ENCODE assay signal across 8 mouse cellular contexts in the genomic region with DNA sequence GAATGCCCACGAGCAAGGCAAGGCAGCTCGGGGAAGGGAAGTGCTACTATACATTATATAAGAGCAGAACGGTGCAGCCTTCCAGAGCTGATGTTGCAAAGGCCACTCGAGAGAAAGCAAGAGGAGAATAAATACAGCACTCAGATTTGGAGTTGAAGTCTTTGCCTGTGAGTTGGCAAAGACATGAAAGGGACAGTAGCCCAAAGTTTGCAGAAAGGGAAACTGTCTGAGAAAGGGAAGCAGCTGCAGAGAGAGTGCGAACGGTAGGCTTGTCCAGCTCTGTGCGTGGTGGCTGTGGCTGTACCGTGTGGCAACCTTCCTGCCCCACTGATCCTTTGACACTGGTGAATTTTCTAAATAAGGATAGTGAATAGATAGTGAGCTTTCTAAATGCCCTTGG. TPM values are rescaled to one million over a fixed set of nuclear protein-coding genes. Genes with fewer than 3 reads are reported as not detected.
DNase-seq lines count a peak whose midpoint lies in the region; ATAC-seq and TF ChIP-seq lines count a peak whose summit lies in the region.

No protein-coding gene starts in this region.

- peaks cover 57% of the 10 kb centered on the region for H3K4me1 ChIP-seq in heart, embryonic 13.5 days
- H3K4me1 ChIP-seq in embryonic facial prominence, embryonic 11.5 days (ENCODE audit: control insufficient read depth, insufficient read depth, low read length): no peaks in the 10 kb centered on the region; the same call in 1 of the 2 replicates
- H3K4me1 ChIP-seq in intestine, postnatal 0 days (replicated peaks; ENCODE audit: control insufficient read depth, insufficient read depth, low read length): no peaks in the 10 kb centered on the region
- H3K4me1 ChIP-seq in midbrain, embryonic 15.5 days: peaks cover 38% of the 10 kb centered on the region

- H3K27ac ChIP-seq in heart, embryonic 13.5 days (replicated peaks): no peak overlapping the region
- no peak overlapping the region for H3K27ac ChIP-seq in embryonic facial prominence, embryonic 11.5 days (replicated peaks; ENCODE audit: low read depth, low read length)
- no peak overlapping the region for H3K27ac ChIP-seq in intestine, postnatal 0 days (ENCODE audit: low read depth, low read length)
- H3K27ac ChIP-seq in midbrain, embryonic 15.5 days: no peak overlapping the region

- no peak for DNase-seq in heart, adult 11 months
- DNase-seq in embryonic facial prominence, embryonic 11.5 days (ENCODE audit: low spot score): no peak
- DNase-seq in right cerebral cortex, postnatal 25 days: no peak
- no peak for DNase-seq in frontal cortex, postnatal 10 days (ENCODE audit: low spot score in 2 of 2)
- no peak for DNase-seq in cerebellum, postnatal 4 days (ENCODE audit: low spot score in 2 of 2)

- H3K9me3 ChIP-seq in heart, embryonic 13.5 days: no peaks in the 10 kb centered on the region
- H3K9me3 ChIP-seq in embryonic facial prominence, embryonic 11.5 days (replicated peaks; ENCODE audit: control insufficient read depth, low read length): no peaks in the 10 kb centered on the region
- no peaks in the 10 kb centered on the region for H3K9me3 ChIP-seq in intestine, postnatal 0 days (ENCODE audit: control insufficient read depth)
- H3K9me3 ChIP-seq in midbrain, embryonic 15.5 days: no peaks in the 10 kb centered on the region

- peak overlapping the region; percentile 89 for H3K4me2 ChIP-seq in heart, embryonic 13.5 days
- peak overlapping the region; percentile 10; the same call in 1 of the 2 replicates for H3K4me2 ChIP-seq in embryonic facial prominence, embryonic 11.5 days (ENCODE audit: low read depth, low read length)
- H3K4me2 ChIP-seq in intestine, postnatal 0 days (replicated peaks; ENCODE audit: low read depth): peak overlapping the region; percentile 83
- peak overlapping the region; percentile 85 for H3K4me2 ChIP-seq in midbrain, embryonic 15.5 days

- H3K27me3 ChIP-seq in heart, embryonic 13.5 days (replicated peaks): no peaks in the 10 kb centered on the region
- no peaks in the 10 kb centered on the region for H3K27me3 ChIP-seq in embryonic facial prominence, embryonic 11.5 days (ENCODE audit: control insufficient read depth, insufficient read depth, low read length)
- no peaks in the 10 kb centered on the region for H3K27me3 ChIP-seq in intestine, postnatal 0 days (replicated peaks; ENCODE audit: control insufficient read depth, insufficient read depth, low read length)
- H3K27me3 ChIP-seq in midbrain, embryonic 15.5 days (replicated peaks): no peaks in the 10 kb centered on the region

- WGBS in heart, embryonic 13.5 days: 42% methylated on average over 8 of the region's 8 CpGs
- 64% methylated on average over 8 of the region's 8 CpGs for WGBS in embryonic facial prominence, embryonic 11.5 days
- 37% methylated on average over 8 of the region's 8 CpGs for WGBS in intestine, postnatal 0 days
- 60% methylated on average over 8 of the region's 8 CpGs for WGBS in midbrain, embryonic 15.5 days

- ATAC-seq in heart, embryonic 13.5 days (ENCODE audit: extremely low read depth, insufficient number of reproducible peaks, low FRiP score, low TSS enrichment): no peak
- ATAC-seq in embryonic facial prominence, embryonic 11.5 days (replicated peaks; ENCODE audit: insufficient number of reproducible peaks, low FRiP score, low TSS enrichment, low read depth): no peak
- ATAC-seq in intestine, postnatal 0 days: no peak
- no peak for ATAC-seq in midbrain, embryonic 15.5 days (replicated peaks)

- TF ChIP-seq CTCF in intestine, postnatal 0 days (IDR thresholded peaks at IDR 0.05; ENCODE audit: low read depth): no peak

- 0 out of 2 replicates have a peak, but pooled peaks cover 5% of the 10 kb centered on the region for H3K36me3 ChIP-seq in heart, embryonic 13.5 days
- no peaks in the 10 kb centered on the region for H3K36me3 ChIP-seq in embryonic facial prominence, embryonic 11.5 days (replicated peaks; ENCODE audit: control insufficient read depth, insufficient read depth, low read depth, low read length)
- no peaks in the 10 kb centered on the region for H3K36me3 ChIP-seq in intestine, postnatal 0 days (ENCODE audit: control insufficient read depth, insufficient read depth)
- no peaks in the 10 kb centered on the region for H3K36me3 ChIP-seq in midbrain, embryonic 15.5 days (replicated peaks)

- H3K4me3 ChIP-seq in heart, embryonic 13.5 days: peak overlapping the region; percentile 96
- no peak overlapping the region; the same call in 1 of the 2 replicates for H3K4me3 ChIP-seq in embryonic facial prominence, embryonic 11.5 days (ENCODE audit: low read depth, low read length)
- peak overlapping the region; percentile 91; the same call in 1 of the 2 replicates for H3K4me3 ChIP-seq in intestine, postnatal 0 days (ENCODE audit: low read depth, low read length)
- H3K4me3 ChIP-seq in midbrain, embryonic 15.5 days: peak overlapping the region; percentile 95

- peak overlapping the region; percentile 97 for H3K9ac ChIP-seq in heart, embryonic 13.5 days
- peak overlapping the region; percentile 5; the same call in 1 of the 2 replicates for H3K9ac ChIP-seq in embryonic facial prominence, embryonic 11.5 days (replicated peaks; ENCODE audit: low read length)
- no peak overlapping the region for H3K9ac ChIP-seq in intestine, postnatal 0 days (ENCODE audit: low read depth, low read length)
- H3K9ac ChIP-seq in midbrain, embryonic 15.5 days: 0 out of 2 replicates have a peak overlapping the region, but pooled peaks have one; percentile 6

RNA-seq across cellular contexts. Expression of a gene that starts 1.6 kb away (rescaled TPM):
- polyA plus RNA-seq in heart, embryonic 13.5 days (2015; fragmentation: Nextera tagmentation; extraction: Ambion mirVana): 8.5 and 10.2 TPM in 2 replicates
- polyA plus RNA-seq in embryonic facial prominence, embryonic 11.5 days (2014; fragmentation: Nextera tagmentation; extraction: Ambion mirVana): 14.7 and 17.8 TPM in 2 replicates
- 7.0 and 7.4 TPM in 2 replicates for polyA plus RNA-seq in intestine, postnatal 0 days (2015; fragmentation: Nextera tagmentation; extraction: Ambion mirVana)
- 12.3 and 14.9 TPM in 2 replicates for polyA plus RNA-seq in midbrain, embryonic 15.5 days (2015; fragmentation: Nextera tagmentation; extraction: Ambion mirVana)

RNA-seq across cellular contexts. Expression of a gene that starts 8.9 kb away (rescaled TPM):
- 0.16 and 0.32 TPM in 2 replicates for polyA plus RNA-seq in heart, embryonic 13.5 days (2015; fragmentation: Nextera tagmentation; extraction: Ambion mirVana)
- polyA plus RNA-seq in embryonic facial prominence, embryonic 11.5 days (2014; fragmentation: Nextera tagmentation; extraction: Ambion mirVana): 0.33 and 0.50 TPM in 2 replicates
- 0.33 and 0.68 TPM in 2 replicates for polyA plus RNA-seq in intestine, postnatal 0 days (2015; fragmentation: Nextera tagmentation; extraction: Ambion mirVana)
- polyA plus RNA-seq in midbrain, embryonic 15.5 days (2015; fragmentation: Nextera tagmentation; extraction: Ambion mirVana): 0.34 and 0.54 TPM in 2 replicates

RNA-seq across cellular contexts. Expression of a gene that starts 44.0 kb away (rescaled TPM):
- 401 and 425 TPM in 2 replicates for polyA plus RNA-seq in heart, embryonic 13.5 days (2015; fragmentation: Nextera tagmentation; extraction: Ambion mirVana)
- polyA plus RNA-seq in embryonic facial prominence, embryonic 11.5 days (2014; fragmentation: Nextera tagmentation; extraction: Ambion mirVana): 211 and 221 TPM in 2 replicates
- 246 and 267 TPM in 2 replicates for polyA plus RNA-seq in intestine, postnatal 0 days (2015; fragmentation: Nextera tagmentation; extraction: Ambion mirVana)
- polyA plus RNA-seq in midbrain, embryonic 15.5 days (2015; fragmentation: Nextera tagmentation; extraction: Ambion mirVana): 204 and 212 TPM in 2 replicates

Comparison
In these comparisons a context has a peak if more than half of its experiments do, and no peak if none do; other contexts are left out.
1. H3K4me2 ChIP-seq: peak in every context shown above with its lines; median percentile 89 in heart, embryonic 13.5 days; 85 in midbrain, embryonic 15.5 days; 83 in intestine, postnatal 0 days; 10 in embryonic facial prominence, embryonic 11.5 days.